Mouse (Mus musculus) brain, embryonic 18.5 days (tissue): Measurements from ENCODE around the gene Tollip.
"Not testable (repeated sequence)": the region's sequence is repeated elsewhere in the genome, so short reads cannot be mapped to it uniquely, and the experiment has no call there.

ENCODE experiments used
- DNase-seq: peaks from one replicate; pipeline ENCODE4 v3.0.0-alpha.2; 2012; ENCODE audit warnings: low read depth, low spot score

Tollip gene

DNA sequence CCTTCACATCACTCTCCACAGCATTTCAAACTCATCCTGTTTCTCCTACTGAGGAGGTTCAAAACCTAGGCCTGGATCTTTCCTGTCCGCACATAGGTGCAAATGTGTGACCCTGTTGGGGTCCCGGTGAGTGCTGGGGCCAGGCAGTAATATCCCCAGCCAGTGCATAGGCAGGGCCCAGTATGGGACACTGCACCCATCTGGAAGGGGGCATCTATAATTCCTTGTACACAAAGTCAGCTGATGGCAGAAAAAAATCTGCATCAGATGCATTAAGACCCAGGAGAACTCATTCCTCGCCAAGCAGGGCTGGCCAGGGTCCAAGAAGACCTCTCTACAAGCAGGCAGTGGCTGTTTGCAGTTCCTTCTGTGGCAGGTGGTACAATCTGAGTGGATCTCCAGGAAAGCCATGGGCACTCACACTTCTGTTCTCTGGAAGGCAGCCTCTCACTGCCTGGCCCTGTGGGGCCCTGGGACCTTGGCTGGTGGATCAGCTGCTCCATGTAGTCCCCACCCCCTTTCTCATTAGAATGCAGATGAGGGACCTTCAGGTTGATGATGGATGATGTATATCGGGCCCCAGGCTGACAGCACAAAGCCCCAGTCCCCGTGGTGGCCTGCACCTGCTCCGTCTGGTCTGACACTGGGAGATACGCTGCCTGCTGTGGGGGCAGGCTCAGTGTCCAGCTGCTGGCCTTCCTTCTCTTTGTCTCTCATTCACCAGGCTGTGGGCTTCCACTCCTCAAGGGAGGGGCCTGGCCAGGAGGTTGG lies 16.0 kb upstream of the Tollip start:
- DNase-seq, result no peak

DNA sequence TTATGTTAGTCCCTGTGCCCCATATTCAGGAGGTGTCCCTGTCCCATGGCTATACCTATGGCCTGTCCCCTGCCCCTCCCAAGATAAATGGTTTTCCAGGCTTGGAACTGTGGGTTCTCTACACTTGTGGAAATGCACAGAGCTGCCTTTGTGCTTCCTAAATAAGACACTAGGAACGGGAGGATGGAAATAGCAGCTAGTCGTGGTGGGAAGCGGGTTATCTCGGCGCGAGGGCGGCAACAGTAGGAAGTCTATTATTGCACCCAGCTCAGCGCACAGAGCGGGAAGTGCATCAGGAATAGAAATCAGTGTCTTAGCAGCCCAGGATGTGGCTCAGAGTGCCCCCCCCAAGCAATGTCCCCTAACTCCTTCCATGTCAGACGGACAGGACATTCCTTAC lies 10.3 kb upstream of the Tollip start:
- DNase-seq, result no peak

DNA sequence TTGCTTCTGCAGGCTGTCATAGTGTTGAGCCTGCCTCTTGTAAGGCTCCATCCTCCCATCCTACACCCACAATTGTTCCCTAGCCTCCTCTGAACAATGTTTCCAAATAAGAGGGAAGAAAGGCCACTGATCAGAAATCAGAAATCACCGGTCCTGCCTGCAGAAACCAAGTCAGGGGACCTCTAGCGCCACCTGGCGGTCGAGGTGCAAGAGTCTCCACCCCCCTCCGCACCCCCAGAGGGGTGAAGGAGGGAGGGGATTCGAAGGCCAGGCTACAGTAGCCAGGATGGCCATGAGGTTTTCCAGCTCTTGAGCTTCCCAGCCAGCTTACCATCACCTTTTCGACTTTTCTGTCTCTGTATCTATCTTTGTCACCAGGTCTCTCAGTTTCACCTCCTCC lies 6.6 kb upstream of the Tollip start:
- no peak for DNase-seq

DNA sequence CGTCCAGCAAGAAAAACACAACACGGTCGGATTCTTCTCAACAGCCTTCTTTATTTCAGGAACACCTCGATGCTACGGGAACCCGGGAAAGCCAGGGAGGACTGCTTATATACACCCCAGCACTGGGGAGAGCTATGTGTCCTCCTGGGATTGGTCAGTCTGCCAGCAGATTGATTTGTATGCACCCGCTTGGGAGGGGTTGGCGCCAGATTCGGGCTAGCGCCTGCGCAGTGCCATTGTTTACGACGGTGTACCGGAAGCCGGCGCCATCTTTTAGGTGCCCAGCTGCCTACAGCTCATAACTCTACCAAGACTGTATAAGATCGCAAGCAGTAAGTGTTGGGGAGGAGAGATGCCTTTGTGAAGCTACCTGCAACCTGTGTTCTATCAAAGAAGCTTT lies 5.8 kb upstream of the Tollip start:
- DNase-seq, result not testable (repeated sequence)

DNA sequence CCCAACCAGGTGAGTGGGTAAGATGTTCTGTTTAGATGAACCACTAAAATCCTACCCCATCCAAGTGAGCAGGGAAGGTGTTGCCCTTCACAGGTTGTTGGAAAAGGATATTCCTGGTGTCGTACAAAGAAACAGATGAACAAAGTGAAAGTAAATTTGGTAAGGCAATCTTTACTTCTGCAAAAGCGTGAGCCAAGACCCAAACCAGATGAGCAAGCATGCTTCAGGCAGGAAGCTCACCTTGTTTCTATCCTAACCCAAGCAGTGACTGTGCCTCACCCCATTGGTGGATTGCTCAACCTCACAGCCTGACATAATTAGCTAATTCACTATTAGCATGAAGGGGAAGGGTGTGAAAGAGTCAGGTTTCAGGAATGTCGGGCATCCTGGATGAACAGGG lies 7.0 kb downstream of the Tollip start:
- no peak for DNase-seq

DNA sequence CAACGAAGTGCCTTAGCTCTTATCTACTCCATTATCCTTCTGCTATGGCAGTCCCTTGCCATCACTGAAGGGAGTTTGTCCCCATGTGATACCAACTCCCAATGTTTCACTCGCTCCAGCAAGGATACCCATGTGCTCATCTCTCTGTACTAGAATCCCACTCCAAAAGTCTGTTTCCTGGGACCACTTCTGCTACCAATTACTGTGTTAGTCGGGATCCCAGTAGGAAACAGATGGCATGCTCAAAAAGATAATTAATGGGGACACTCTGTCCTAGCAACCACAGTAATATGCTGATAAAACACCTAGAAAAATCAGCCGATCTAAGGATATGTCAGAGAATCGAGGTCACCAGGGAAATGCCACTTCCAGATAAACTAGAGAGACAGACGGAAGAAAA lies 9.7 kb downstream of the Tollip start:
- DNase-seq, result no peak

DNA sequence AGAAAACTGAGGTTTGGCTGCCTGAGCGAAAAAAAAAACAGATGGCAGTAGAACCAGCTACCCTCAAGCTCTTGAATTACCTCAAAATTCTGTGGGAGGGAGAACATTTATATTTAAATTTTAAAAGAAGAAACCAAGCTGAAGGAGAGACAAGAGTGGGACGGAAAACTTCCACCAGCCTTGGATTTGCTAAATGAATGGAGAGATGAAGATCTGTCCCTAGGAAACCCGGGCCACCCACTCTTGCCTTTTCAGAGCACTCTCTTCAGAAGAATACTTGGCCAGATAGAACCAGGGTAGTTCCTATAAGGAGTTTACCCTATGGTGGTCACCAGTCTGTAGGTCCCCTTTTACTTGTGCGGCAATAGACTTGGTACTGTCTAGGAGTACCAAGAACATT lies 15.5 kb downstream of the Tollip start:
- DNase-seq, result no peak

DNA sequence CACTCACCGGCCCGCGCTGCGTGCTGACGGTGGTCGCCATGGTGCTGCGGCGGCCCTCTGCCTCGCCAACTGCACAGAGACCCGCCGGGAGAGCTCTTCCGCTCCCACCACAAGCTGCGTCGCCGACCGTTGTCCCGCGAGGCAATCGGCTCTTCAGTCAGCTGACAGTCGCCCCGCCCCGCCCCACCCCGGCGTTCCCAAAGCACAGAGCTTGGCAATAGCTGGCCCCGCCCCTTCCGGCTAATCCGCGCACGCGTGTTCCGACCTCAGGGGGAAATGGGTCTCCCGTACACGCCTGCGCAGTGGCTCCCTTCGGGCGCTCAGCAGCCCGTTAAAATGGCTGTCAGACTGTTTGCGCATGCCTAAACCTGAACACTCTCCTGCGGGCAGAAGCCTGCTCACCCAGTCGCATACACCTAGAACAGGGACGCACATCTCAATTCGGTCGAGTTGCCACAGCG lies 16.0 kb downstream of the Tollip start:
- DNase-seq, result peak; percentile 98

DNA sequence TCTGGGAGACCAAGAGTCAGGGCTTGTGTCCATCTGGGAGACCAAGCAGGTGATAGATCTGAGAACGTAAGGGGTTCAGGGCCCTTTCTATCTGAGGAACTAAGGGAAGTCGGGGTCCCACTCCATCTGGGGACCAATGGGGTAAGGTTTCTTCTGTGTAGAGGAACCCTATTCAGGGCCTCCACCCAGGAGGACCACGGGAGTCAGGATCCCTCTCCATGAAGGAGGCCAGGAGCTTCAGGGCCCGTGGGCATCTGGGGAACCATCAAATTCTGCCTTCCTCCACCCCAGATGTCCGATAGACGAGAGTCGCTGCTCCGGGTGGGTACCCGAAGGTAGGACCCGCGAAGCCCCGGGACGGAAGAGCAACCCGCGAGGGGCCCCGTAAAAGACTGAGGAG lies 16.5 kb downstream of the Tollip start:
- no peak for DNase-seq

DNA sequence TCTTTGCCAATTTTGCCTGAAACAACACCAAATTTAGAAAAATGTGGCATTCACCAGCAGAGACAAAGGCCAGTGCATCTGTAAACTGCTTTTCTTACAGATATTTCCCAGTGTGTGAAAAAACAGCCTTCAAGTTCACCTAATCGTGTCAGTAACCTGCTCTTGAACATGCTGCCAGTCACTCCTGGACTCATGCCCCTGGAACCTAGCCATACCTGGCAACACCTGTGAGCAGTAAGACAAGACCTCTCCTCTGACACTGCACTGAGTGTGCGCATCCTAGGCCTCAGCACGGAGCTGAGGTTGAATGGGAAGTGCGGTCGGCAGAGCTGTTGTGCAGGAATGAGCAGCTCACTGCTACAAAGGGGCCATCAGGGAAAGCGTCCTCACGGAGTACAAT lies 26.2 kb downstream of the Tollip start:
- no peak for DNase-seq

DNA sequence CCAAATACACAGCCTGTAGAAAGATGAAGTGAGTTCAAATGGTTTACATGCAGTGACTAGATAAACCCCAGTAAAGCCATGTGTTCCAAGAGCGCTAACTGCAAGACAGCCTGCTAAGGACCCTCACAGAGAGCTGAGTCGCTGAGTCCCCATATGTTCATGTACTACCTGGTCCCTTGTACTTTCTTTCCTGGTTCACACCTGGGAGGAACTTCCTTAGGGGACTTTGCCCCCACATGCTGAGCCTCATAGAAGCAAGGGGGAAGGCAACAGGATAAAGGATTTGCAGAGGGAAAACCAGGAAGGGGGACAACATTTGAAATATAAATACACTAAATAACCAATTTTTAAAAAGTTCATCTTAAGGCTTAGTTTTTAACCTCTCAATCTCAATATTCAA lies 39.5 kb downstream of the Tollip start:
- no peak for DNase-seq

DNA sequence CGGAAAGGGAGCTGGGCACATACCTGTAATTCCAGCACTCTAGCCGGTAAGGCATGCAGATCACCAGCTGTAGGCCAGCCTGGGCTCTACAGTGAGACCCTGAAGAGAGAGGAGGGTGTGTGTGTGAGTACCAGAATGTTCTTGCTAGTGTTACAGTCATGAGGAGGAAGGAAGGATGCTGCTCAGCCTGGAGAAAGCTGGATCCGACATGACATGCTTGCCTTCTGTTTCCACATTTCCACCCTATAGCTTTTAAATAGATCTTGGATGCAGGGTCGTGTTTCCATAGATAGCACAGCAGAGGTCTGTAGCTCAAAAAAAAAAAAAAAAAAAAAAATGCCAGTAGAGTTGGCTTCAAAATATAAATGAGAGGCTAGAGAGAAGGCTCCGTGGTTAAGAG lies 43.4 kb downstream of the Tollip start:
- DNase-seq, result no peak

DNA sequence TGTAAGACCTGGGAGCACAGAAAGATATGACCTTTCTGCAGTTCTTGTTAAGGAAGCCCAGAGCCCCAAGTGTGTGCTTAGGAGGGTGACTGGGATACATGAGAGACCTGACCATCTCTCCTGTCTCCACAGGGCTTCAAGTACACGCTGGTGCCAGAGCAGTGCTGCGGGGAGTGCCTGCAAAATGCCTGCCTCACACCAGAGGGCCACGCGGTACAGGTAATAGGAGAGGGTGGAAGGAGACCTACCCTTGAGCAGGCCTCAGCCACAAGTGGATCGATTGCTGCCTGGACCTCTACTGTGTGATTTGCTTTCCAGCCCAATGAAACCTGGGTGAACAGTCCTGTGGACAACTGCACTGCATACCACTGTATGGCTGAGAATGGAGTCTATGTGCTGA lies 47.8 kb downstream of the Tollip start:
- DNase-seq, result no peak

DNA sequence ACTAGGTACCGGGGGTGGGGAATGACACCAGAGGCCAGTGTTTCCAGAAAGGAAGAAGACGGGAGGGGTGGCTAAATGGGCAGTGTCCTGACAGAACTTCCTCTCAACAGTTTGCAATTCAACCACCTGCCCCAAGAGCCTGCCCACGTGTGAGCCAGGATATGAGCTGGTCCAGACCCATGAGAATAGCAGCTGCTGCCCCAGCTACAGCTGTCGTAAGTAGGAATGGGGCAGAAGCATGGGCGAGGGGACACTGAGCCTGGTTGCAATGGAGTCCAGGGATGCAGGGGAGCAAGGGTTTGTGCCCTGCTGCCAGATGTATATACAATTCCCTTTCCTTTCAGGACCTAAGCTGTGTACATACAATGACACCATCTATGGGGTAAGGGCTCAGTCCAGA lies 48.7 kb downstream of the Tollip start:
- DNase-seq, result no peak

DNA sequence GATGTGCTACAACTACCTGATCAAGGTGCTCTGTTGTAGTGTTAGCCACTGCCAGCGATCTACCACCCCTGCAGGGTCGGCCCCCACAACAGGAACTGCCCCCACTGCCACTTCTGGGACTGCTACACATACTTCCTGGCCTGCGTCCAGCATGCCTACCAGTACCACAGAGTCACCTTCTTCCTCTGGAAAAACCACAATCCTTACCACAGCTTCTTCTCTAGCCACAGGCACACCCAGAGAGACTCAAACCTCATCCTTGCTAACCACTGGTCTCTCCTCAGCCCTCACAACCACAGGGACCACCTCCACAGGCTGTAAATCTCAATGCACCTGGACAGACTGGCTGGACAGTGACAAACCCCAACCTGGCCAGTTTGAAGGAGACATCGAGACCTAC lies 57.3 kb downstream of the Tollip start:
- DNase-seq, result no peak

DNA sequence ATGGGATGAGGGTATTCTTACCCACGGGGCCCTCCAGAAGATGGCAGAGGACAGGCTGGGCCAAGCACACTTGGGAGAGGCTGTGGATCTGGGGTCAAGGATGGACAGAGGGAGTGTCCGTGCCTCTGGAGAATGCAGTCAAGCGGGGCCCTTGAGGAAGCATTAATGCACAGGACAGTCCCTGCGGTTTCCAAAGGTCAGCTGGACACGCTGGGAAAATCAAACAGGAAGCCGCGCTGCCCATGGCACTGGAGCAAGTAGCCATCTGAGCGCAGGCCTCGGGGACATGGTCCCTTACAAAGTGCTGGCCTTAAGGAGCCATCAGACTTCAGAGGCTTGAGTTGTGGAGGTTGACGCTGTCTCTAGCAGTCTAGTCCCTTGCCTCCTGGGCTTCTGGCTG lies 78.0 kb downstream of the Tollip start:
- DNase-seq, result no peak

DNA sequence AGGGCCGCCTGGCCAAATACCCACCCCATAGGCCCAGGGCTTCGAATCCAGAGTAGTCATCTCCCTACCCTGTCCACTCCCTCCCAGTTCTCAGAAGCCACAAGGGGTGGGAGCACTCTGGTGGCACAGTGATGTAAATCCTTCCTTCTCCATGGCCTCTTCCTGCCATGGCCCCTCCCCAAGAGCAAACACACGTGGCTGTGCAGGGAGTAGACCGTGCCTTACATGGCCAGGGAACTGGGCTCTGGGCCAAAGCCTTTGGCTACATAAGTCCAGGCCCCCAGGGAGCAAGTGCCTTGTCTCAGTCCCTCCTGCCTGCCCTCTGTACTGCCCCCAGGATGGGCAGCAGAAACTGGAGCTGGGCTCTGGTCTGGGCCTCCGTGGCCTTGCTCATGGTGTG lies 79.5 kb downstream of the Tollip start, which contains the start of gene Muc5b:
Muc5b (plus strand) TSS at position 292 of the 400 bp plus-strand sequence.
- no peak for DNase-seq

DNA sequence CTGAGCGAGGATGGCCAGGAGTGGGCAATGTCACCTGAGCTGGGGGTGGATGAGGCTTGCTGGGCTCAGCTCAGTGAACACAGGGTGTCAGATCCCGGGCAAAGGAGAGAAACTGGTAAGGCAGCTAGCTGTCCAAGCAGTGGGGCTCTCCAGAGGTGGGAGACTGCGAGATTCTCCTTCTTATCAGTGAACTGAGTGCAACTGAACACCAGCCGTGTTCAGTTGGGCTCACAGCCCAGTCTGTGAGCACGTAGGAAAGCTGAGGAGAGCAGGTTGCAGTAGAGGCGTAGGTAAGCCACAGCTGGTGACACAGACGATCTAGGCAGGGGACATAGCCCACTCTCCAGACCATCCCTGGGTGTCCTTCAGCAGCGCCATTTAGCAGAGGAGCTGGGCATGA lies 81.9 kb downstream of the Tollip start:
- no peak for DNase-seq

DNA sequence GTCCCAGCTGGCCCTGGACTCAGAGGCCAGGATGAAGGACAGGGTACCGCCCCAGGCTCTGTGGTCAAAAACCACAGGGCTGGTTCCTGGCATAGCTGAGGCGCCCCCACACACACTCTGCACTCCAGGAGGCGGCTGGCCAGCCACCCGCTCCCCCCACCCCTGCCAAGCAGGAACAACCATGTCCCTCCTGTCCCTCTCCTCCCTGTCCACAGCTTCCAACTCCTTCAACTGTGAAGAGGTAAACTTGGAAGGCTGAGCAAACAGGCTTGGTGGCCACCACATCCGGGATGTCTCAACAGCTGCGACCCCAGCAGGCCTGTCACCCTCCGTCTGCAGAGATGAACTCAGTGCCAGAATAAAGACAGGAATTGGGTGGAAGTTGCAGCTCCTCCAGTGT lies 82.4 kb downstream of the Tollip start:
- no peak for DNase-seq
